Comparison of ENCODE assay signal across 21 mouse cellular contexts in genomic region chr8:26706048-26706767, GRCm38 (mm10).
DNase-seq lines count a peak whose midpoint lies in the region; ATAC-seq and TF ChIP-seq lines count a peak whose summit lies in the region.
"Had no signal": no experiment of that assay in that cellular context is flagged by ENCODE, and none has a peak within 500 bp of the region (broad histone marks: within the 10 kb centered on the region; RNA-seq: fewer than 3 reads in every experiment).

No protein-coding gene starts in this region.

- no peaks in the 10 kb centered on the region for H3K9me3 ChIP-seq in forebrain, embryonic 16.5 days (ENCODE audit: control insufficient read depth, low read length)
- no peaks in the 10 kb centered on the region for H3K9me3 ChIP-seq in forebrain, embryonic 14.5 days (replicated peaks; ENCODE audit: control insufficient read depth, low read length)
- H3K9me3 ChIP-seq in midbrain, embryonic 15.5 days, result no peaks in the 10 kb centered on the region
- no peaks in the 10 kb centered on the region for H3K9me3 ChIP-seq in midbrain, embryonic 11.5 days (ENCODE audit: control insufficient read depth, low read length)
- H3K9me3 ChIP-seq in hindbrain, embryonic 16.5 days (ENCODE audit: control insufficient read depth, low read length), result no peaks in the 10 kb centered on the region
- H3K9me3 ChIP-seq in neural tube, embryonic 13.5 days, result no peaks in the 10 kb centered on the region
- no peaks in the 10 kb centered on the region for H3K9me3 ChIP-seq in lung, postnatal 0 days (ENCODE audit: low read length)
- H3K9me3 ChIP-seq: embryonic facial prominence, embryonic 12.5 days; midbrain, embryonic 10.5 days had no signal

- no peaks in the 10 kb centered on the region for H3K36me3 ChIP-seq in forebrain, embryonic 16.5 days (ENCODE audit: control insufficient read depth, insufficient read depth)
- no peaks in the 10 kb centered on the region for H3K36me3 ChIP-seq in forebrain, embryonic 14.5 days (ENCODE audit: control insufficient read depth, insufficient read depth, low read length)
- no peaks in the 10 kb centered on the region for H3K36me3 ChIP-seq in midbrain, embryonic 15.5 days (replicated peaks)
- no peaks in the 10 kb centered on the region for H3K36me3 ChIP-seq in midbrain, embryonic 11.5 days (ENCODE audit: control insufficient read depth, insufficient read depth, low read length)
- H3K36me3 ChIP-seq in hindbrain, embryonic 16.5 days (ENCODE audit: control insufficient read depth, insufficient read depth, low read length), result no peaks in the 10 kb centered on the region
- no peaks in the 10 kb centered on the region for H3K36me3 ChIP-seq in neural tube, embryonic 13.5 days
- H3K36me3 ChIP-seq in lung, postnatal 0 days (ENCODE audit: insufficient read depth, low read length), result no peaks in the 10 kb centered on the region
- H3K36me3 ChIP-seq: embryonic facial prominence, embryonic 12.5 days; midbrain, embryonic 10.5 days had no signal

- no peak overlapping the region for H3K27ac ChIP-seq in forebrain, embryonic 16.5 days (ENCODE audit: low read length)
- H3K27ac ChIP-seq in forebrain, embryonic 14.5 days (ENCODE audit: low read depth, low read length), result no peak overlapping the region
- H3K27ac ChIP-seq in midbrain, embryonic 15.5 days, result no peak overlapping the region
- H3K27ac ChIP-seq in midbrain, embryonic 11.5 days (ENCODE audit: low read depth, low read length), result no peak overlapping the region
- no peak overlapping the region for H3K27ac ChIP-seq in hindbrain, embryonic 16.5 days (ENCODE audit: low read depth, low read length)
- H3K27ac ChIP-seq in neural tube, embryonic 13.5 days (replicated peaks), result no peak overlapping the region; the same call in 1 of the 2 replicates
- no peak overlapping the region for H3K27ac ChIP-seq in lung, postnatal 0 days (ENCODE audit: low read length)
- H3K27ac ChIP-seq: embryonic facial prominence, embryonic 12.5 days; gastrocnemius, adult 2 months; layer of hippocampus, adult 2 months; macrophage; midbrain, embryonic 10.5 days had no signal

- no peak overlapping the region for H3K4me3 ChIP-seq in forebrain, embryonic 16.5 days (replicated peaks; ENCODE audit: low read length)
- no peak overlapping the region for H3K4me3 ChIP-seq in forebrain, embryonic 14.5 days (ENCODE audit: low read depth, low read length)
- H3K4me3 ChIP-seq in midbrain, embryonic 15.5 days, result no peak overlapping the region
- H3K4me3 ChIP-seq in midbrain, embryonic 11.5 days (ENCODE audit: low read depth, low read length), result no peak overlapping the region
- H3K4me3 ChIP-seq in hindbrain, embryonic 16.5 days (ENCODE audit: low read length), result no peak overlapping the region
- no peak overlapping the region for H3K4me3 ChIP-seq in neural tube, embryonic 13.5 days
- H3K4me3 ChIP-seq in lung, postnatal 0 days (ENCODE audit: low read depth, low read length), result no peak overlapping the region
- H3K4me3 ChIP-seq: embryonic facial prominence, embryonic 12.5 days; gastrocnemius, adult 2 months; layer of hippocampus, adult 2 months; midbrain, embryonic 10.5 days; myocyte had no signal

- H3K4me1 ChIP-seq in forebrain, embryonic 16.5 days (replicated peaks; ENCODE audit: control insufficient read depth, insufficient read depth, low read length), result no peaks in the 10 kb centered on the region
- no peaks in the 10 kb centered on the region for H3K4me1 ChIP-seq in forebrain, embryonic 14.5 days (ENCODE audit: control insufficient read depth, insufficient read depth, low read length)
- H3K4me1 ChIP-seq in midbrain, embryonic 15.5 days, result peaks cover under 1% of the 10 kb centered on the region; the same call in 1 of the 2 replicates
- no peaks in the 10 kb centered on the region for H3K4me1 ChIP-seq in midbrain, embryonic 11.5 days (ENCODE audit: control insufficient read depth, insufficient read depth, low read length)
- H3K4me1 ChIP-seq in hindbrain, embryonic 16.5 days (ENCODE audit: control insufficient read depth, insufficient read depth, low read depth, low read length), result no peaks in the 10 kb centered on the region
- peaks cover 18% of the 10 kb centered on the region for H3K4me1 ChIP-seq in neural tube, embryonic 13.5 days (replicated peaks)
- no peaks in the 10 kb centered on the region for H3K4me1 ChIP-seq in lung, postnatal 0 days (ENCODE audit: insufficient read depth, low read depth, low read length)

- ATAC-seq in forebrain, embryonic 16.5 days, result 0 out of 2 replicates have a peak, but pooled peaks have one; percentile 40
- no peak for ATAC-seq in forebrain, embryonic 14.5 days
- ATAC-seq in midbrain, embryonic 15.5 days (replicated peaks), result 0 out of 2 replicates have a peak, but pooled peaks have one; percentile 48
- ATAC-seq in midbrain, embryonic 11.5 days (ENCODE audit: low FRiP score), result no peak
- peak; percentile 71 for ATAC-seq in hindbrain, embryonic 16.5 days
- peak; percentile 37 for ATAC-seq in neural tube, embryonic 13.5 days (ENCODE audit: low read depth)
- ATAC-seq in lung, postnatal 0 days, result no peak
- ATAC-seq: Patski had no signal

- TF ChIP-seq EP300 in lung, postnatal 0 days (IDR thresholded peaks at IDR 0.05), result no peak

- DNase-seq in forebrain, embryonic 14.5 days (ENCODE audit: low spot score), result no peak
- no peak for DNase-seq in midbrain, embryonic 11.5 days (ENCODE audit: low spot score, missing footprints)
- DNase-seq in lung, postnatal 0 days (ENCODE audit: low spot score), result no peak
- DNase-seq in cerebellum, postnatal 4 days (ENCODE audit: low spot score in 2 of 2), result no peak
- DNase-seq: adrenal gland, adult 8-10 months; cerebellum, adult 11-12 months; cerebellum, postnatal 10 days; gastrocnemius, adult 2 months; kidney, adult 9 months; kidney, postnatal 25 days; thymus, postnatal 14 days had no signal

- TF ChIP-seq CTCF in lung, postnatal 0 days (IDR thresholded peaks at IDR 0.05), result no peak

- H3K27me3 ChIP-seq in forebrain, embryonic 16.5 days (replicated peaks; ENCODE audit: control insufficient read depth, insufficient read depth, low read length), result no peaks in the 10 kb centered on the region; the same call in 1 of the 2 replicates
- H3K27me3 ChIP-seq in forebrain, embryonic 14.5 days (replicated peaks; ENCODE audit: control insufficient read depth, insufficient read depth, low read length), result no peaks in the 10 kb centered on the region
- no peaks in the 10 kb centered on the region for H3K27me3 ChIP-seq in midbrain, embryonic 15.5 days (replicated peaks)
- no peaks in the 10 kb centered on the region for H3K27me3 ChIP-seq in midbrain, embryonic 11.5 days (ENCODE audit: control insufficient read depth, insufficient read depth, low read length)
- H3K27me3 ChIP-seq in hindbrain, embryonic 16.5 days (replicated peaks; ENCODE audit: control insufficient read depth, insufficient read depth, low read length), result no peaks in the 10 kb centered on the region
- peaks cover 13% of the 10 kb centered on the region for H3K27me3 ChIP-seq in neural tube, embryonic 13.5 days
- no peaks in the 10 kb centered on the region for H3K27me3 ChIP-seq in lung, postnatal 0 days (replicated peaks; ENCODE audit: insufficient read depth, low read length)
- H3K27me3 ChIP-seq: embryonic facial prominence, embryonic 12.5 days; Patski had no signal

- H3K4me2 ChIP-seq in forebrain, embryonic 16.5 days (ENCODE audit: low read length), result no peak overlapping the region
- H3K4me2 ChIP-seq in forebrain, embryonic 14.5 days (ENCODE audit: low read length), result no peak overlapping the region
- no peak overlapping the region for H3K4me2 ChIP-seq in midbrain, embryonic 15.5 days
- no peak overlapping the region for H3K4me2 ChIP-seq in midbrain, embryonic 11.5 days
- no peak overlapping the region for H3K4me2 ChIP-seq in hindbrain, embryonic 16.5 days (ENCODE audit: low read length)
- no peak overlapping the region for H3K4me2 ChIP-seq in neural tube, embryonic 13.5 days
- H3K4me2 ChIP-seq in lung, postnatal 0 days (replicated peaks; ENCODE audit: low read depth, low read length), result no peak overlapping the region
- H3K4me2 ChIP-seq: embryonic facial prominence, embryonic 12.5 days had no signal

- WGBS in forebrain, embryonic 16.5 days, result 42% methylated on average over 9 of the region's 9 CpGs
- WGBS in forebrain, embryonic 14.5 days, result 42% methylated on average over 9 of the region's 9 CpGs
- WGBS in midbrain, embryonic 15.5 days, result 54% methylated on average over 9 of the region's 9 CpGs
- WGBS in midbrain, embryonic 11.5 days, result 68% methylated on average over 9 of the region's 9 CpGs
- WGBS in hindbrain, embryonic 16.5 days, result 47% methylated on average over 9 of the region's 9 CpGs
- 35% methylated on average over 9 of the region's 9 CpGs for WGBS in neural tube, embryonic 13.5 days
- 56% methylated on average over 9 of the region's 9 CpGs for WGBS in lung, postnatal 0 days

- no peak overlapping the region for H3K9ac ChIP-seq in forebrain, embryonic 16.5 days (replicated peaks; ENCODE audit: low read depth, low read length)
- H3K9ac ChIP-seq in forebrain, embryonic 14.5 days (ENCODE audit: low read length), result no peak overlapping the region
- H3K9ac ChIP-seq in midbrain, embryonic 15.5 days, result no peak overlapping the region
- H3K9ac ChIP-seq in midbrain, embryonic 11.5 days (ENCODE audit: low read length), result no peak overlapping the region
- no peak overlapping the region for H3K9ac ChIP-seq in hindbrain, embryonic 16.5 days (ENCODE audit: low read depth, low read length)
- H3K9ac ChIP-seq in neural tube, embryonic 13.5 days, result no peak overlapping the region
- no peak overlapping the region for H3K9ac ChIP-seq in lung, postnatal 0 days (replicated peaks; ENCODE audit: low read depth)
- H3K9ac ChIP-seq: embryonic facial prominence, embryonic 12.5 days had no signal

Comparison
In these comparisons a context has a peak if more than half of its experiments do, and no peak if none do; other contexts are left out.
1. ATAC-seq: peak in forebrain, embryonic 16.5 days (single experiment), midbrain, embryonic 15.5 days (single experiment), hindbrain, embryonic 16.5 days (single experiment) and neural tube, embryonic 13.5 days (single experiment); none in forebrain, embryonic 14.5 days (single experiment), midbrain, embryonic 11.5 days (single experiment) and lung, postnatal 0 days (single experiment).